Mouse (Mus musculus) lung, adult 2 months (tissue): ENCODE measurements around the gene Dazap1.

Experiments used
- CTCF ChIP-seq: fragments of 200-500 bp; IDR thresholded peaks from 2 replicates; pipeline ENCODE4 v1.5.1; 2011; ENCODE audit warnings: mild to moderate bottlenecking, low read length, control low read depth; ENCODE audit not compliant: insufficient read depth
- POLR2A ChIP-seq: fragments of 200-500 bp; IDR thresholded peaks from 2 replicates; pipeline ENCODE4 v1.6.1; 2011; ENCODE audit warnings: low read depth, mild to moderate bottlenecking, control low read depth, low read length, borderline replicate concordance; ENCODE audit errors: extremely low read depth

DNA sequence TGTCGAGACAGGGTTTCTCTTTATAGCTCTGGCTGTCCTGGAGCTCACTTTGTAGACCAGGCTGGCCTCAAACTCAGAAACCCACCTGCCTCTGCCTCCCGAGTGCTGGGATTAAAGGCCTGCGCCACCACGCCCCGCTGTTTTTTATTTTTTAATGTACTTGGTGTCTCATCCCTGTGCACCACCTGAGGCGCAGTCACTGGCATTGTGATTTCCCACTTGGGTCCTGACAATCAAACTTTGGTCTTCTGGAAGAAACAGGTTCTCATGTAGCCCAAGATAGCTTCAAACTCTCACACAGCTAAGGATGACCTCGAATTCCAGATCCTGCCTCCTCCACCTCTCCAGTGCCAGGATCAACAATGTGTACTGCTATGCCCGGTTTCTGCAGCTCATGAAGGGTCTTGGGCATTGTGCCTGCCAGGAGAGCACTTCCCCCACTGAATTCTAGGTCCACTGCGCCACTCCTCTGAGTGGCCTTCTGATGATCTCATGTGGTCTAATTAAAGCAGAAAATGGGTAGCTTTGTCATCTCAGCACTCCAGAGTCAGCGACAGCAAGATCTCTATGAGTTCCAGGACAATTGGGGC is 1.6 kb downstream of the Dazap1 start:
- TF ChIP-seq CTCF = no peak
- no peak for TF ChIP-seq POLR2A
